Mouse (Mus musculus): Measurements from ENCODE around the gene Slc25a17. TPM values are rescaled to one million over a fixed set of nuclear protein-coding genes. Genes with fewer than 3 reads are reported as not detected.
A peak's percentile ranks its signal among the peaks of the same experiment; 100 is the strongest.

Gene Slc25a17
- total and polyA plus RNA-seq, 2 experiments from 2014 or later: 77.4 to 121 TPM

DNA sequence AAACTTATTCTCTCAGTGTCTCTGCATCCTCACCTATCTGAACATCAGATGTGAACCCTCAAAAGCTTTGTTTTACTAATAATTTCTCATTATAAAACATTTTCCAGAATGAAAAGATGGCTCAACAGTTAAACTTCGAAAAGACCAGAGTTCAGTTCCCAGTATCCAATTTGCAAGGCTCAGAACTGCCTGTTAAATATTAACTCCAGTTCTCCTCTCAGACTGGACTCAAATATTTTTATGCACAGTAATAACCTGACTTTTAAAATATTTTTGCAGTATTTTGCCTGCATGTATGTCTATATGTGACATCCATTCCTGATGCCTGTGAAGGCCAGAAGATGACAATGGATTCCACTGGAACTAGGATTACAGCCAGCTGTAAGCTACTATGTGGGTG, 8.0 kb upstream of the Slc25a17 start:
- H3K4me3 ChIP-seq (ENCODE audit: low read depth, low read length): no peak overlapping the region
- 94% methylated on average over 1 of the region's 1 CpGs for WGBS
- H3K36me3 ChIP-seq (ENCODE audit: insufficient read depth, low read length): peaks cover 27% of the 10 kb centered on the region
- ATAC-seq (ENCODE audit: low FRiP score) (no peak), DNase-seq (ENCODE audit: low spot score) (no peak)
- TF ChIP-seq CTCF (IDR thresholded peaks at IDR 0.05): no peak
- no peak overlapping the region for H3K27ac ChIP-seq (ENCODE audit: low read depth, low read length)
- no peak overlapping the region for H3K4me2 ChIP-seq (ENCODE audit: low read depth, low read length, poor library complexity, severe bottlenecking)
- no peaks in the 10 kb centered on the region for H3K9me3 ChIP-seq (ENCODE audit: low read length)
- no peak overlapping the region for H3K9ac ChIP-seq (replicated peaks; ENCODE audit: low read length, poor library complexity, severe bottlenecking)
- H3K4me1 ChIP-seq (ENCODE audit: insufficient read depth, low read length): no peaks in the 10 kb centered on the region
- H3K27me3 ChIP-seq (ENCODE audit: insufficient read depth, low read length): no peaks in the 10 kb centered on the region

DNA sequence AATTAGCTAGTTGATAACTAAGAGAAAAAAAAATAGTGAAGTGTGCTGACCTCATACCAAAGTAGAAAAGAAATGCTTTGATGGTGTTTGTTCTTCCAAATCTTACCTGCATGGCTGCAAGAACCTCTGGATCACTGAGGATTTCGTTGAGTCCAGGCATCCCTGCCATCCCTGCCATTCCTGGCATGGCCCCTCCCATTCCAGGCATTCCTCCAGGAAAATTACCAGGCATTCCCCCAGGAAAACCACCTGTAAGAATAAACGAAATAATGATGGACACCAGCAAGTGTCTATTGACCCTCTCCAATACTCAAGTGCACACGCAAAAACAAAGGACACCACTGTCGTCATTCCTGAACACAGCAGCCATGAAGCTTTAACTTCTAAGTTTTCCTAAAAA, 5.6 kb upstream of the Slc25a17 start:
- Histone ChIP-seq H3K4me2 (ENCODE audit: low read depth, low read length, poor library complexity, severe bottlenecking) (no peak overlapping the region), H3K9ac (replicated peaks; ENCODE audit: low read length, poor library complexity, severe bottlenecking) (no peak overlapping the region), H3K27ac (ENCODE audit: low read depth, low read length) (no peak overlapping the region), H3K36me3 (ENCODE audit: insufficient read depth, low read length) (peaks cover 25% of the 10 kb centered on the region), H3K4me1 (ENCODE audit: insufficient read depth, low read length) (no peaks in the 10 kb centered on the region), H3K9me3 (ENCODE audit: low read length) (no peaks in the 10 kb centered on the region), H3K27me3 (ENCODE audit: insufficient read depth, low read length) (no peaks in the 10 kb centered on the region), H3K4me3 (ENCODE audit: low read depth, low read length) (no peak overlapping the region)
- TF ChIP-seq CTCF (IDR thresholded peaks at IDR 0.05): no peak
- ATAC-seq (ENCODE audit: low FRiP score) (no peak), DNase-seq (ENCODE audit: low spot score) (no peak)
- 92% methylated on average over 4 of the region's 4 CpGs for WGBS

DNA sequence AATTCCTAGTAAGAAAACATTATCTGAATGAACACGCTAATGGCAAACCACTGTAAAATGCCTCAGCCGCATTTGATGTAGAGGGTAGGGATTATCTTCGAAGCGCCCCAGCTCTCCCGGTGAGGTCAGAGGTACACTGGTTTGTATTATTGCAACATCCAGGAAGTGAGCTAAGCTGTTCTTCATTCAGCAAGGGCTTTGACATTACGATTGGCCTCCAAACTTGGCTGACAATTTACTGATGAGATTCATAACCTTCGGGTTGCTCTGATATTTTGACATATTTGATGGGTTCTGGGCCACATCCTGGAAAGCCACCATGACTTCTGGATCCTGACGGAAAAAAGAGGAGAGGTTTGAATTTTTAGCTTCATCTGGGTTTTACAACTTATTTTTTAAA, 4.6 kb upstream of the Slc25a17 start:
- H3K9me3 ChIP-seq (ENCODE audit: low read length): no peaks in the 10 kb centered on the region
- peaks cover 21% of the 10 kb centered on the region; the same call in 1 of the 2 replicates for H3K36me3 ChIP-seq (ENCODE audit: insufficient read depth, low read length)
- no peak overlapping the region for H3K9ac ChIP-seq (replicated peaks; ENCODE audit: low read length, poor library complexity, severe bottlenecking)
- H3K27ac ChIP-seq (ENCODE audit: low read depth, low read length): no peak overlapping the region
- H3K27me3 ChIP-seq (ENCODE audit: insufficient read depth, low read length): no peaks in the 10 kb centered on the region
- no peak overlapping the region for H3K4me2 ChIP-seq (ENCODE audit: low read depth, low read length, poor library complexity, severe bottlenecking)
- no peak for TF ChIP-seq CTCF (IDR thresholded peaks at IDR 0.05)
- H3K4me3 ChIP-seq (ENCODE audit: low read depth, low read length): no peak overlapping the region
- DNase-seq (ENCODE audit: low spot score) (no peak), ATAC-seq (ENCODE audit: low FRiP score) (no peak)
- 95% methylated on average over 8 of the region's 8 CpGs for WGBS
- no peaks in the 10 kb centered on the region for H3K4me1 ChIP-seq (ENCODE audit: insufficient read depth, low read length)

DNA sequence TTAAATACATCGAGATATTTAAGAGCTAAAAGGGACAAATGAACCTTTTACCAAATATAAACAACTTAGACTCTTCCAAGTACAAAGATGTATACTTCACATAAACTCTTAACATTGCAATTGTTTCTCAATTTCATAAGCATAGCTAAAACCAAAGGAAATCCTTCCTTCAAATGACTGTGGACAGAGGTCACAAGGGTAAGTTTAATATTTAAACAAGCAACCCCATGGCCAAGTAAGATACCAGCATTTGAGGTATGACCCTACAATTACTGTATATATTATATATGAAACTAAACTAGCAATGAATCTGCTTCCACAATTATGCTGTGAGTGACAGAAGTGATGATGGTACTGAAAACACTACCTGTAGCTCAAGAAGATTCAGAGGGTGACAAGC, 3.7 kb upstream of the Slc25a17 start:
- Histone ChIP-seq H3K4me1 (ENCODE audit: insufficient read depth, low read length) (peaks cover 5% of the 10 kb centered on the region; the same call in 1 of the 2 replicates), H3K36me3 (ENCODE audit: insufficient read depth, low read length) (peaks cover 21% of the 10 kb centered on the region; the same call in 1 of the 2 replicates), H3K4me3 (ENCODE audit: low read depth, low read length) (no peak overlapping the region), H3K9me3 (ENCODE audit: low read length) (no peaks in the 10 kb centered on the region), H3K4me2 (ENCODE audit: low read depth, low read length, poor library complexity, severe bottlenecking) (no peak overlapping the region), H3K27me3 (ENCODE audit: insufficient read depth, low read length) (no peaks in the 10 kb centered on the region), H3K27ac (ENCODE audit: low read depth, low read length) (no peak overlapping the region), H3K9ac (replicated peaks; ENCODE audit: low read length, poor library complexity, severe bottlenecking) (no peak overlapping the region)
- WGBS: 98% methylated on average over 1 of the region's 1 CpGs
- no peak for ATAC-seq (ENCODE audit: low FRiP score)
- no peak for TF ChIP-seq CTCF (IDR thresholded peaks at IDR 0.05)
- no peak for DNase-seq (ENCODE audit: low spot score)

DNA sequence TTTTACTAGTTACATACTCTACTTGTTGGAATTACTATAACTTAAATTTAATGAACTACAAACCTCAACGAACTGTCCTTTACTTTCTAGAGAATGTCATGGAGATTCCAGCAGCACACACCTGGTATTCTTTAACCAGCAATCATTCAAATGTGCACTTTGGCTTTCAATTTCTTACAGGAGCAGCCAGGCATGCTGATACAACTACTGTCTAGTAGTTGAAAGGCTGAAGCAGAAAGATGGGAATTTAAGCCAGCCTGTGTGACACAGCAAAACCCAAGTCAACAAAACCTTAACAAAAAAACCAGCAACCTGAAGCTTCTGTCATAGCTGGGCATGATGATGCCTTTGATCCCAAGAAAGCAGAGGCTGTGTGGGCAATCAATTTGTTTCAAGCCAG, 1.9 kb upstream of the Slc25a17 start:
- no peaks in the 10 kb centered on the region for H3K9me3 ChIP-seq (ENCODE audit: low read length)
- DNase-seq (ENCODE audit: low spot score) (no peak), ATAC-seq (ENCODE audit: low FRiP score) (no peak)
- H3K4me2 ChIP-seq (ENCODE audit: low read depth, low read length, poor library complexity, severe bottlenecking): no peak overlapping the region
- H3K4me1 ChIP-seq (ENCODE audit: insufficient read depth, low read length): peaks cover 5% of the 10 kb centered on the region; the same call in 1 of the 2 replicates
- TF ChIP-seq CTCF (IDR thresholded peaks at IDR 0.05): no peak
- peaks cover 17% of the 10 kb centered on the region; the same call in 1 of the 2 replicates for H3K36me3 ChIP-seq (ENCODE audit: insufficient read depth, low read length)
- H3K4me3 ChIP-seq (ENCODE audit: low read depth, low read length): no peak overlapping the region
- WGBS: 95% methylated on average over 1 of the region's 1 CpGs
- no peaks in the 10 kb centered on the region for H3K27me3 ChIP-seq (ENCODE audit: insufficient read depth, low read length)
- H3K9ac ChIP-seq (replicated peaks; ENCODE audit: low read length, poor library complexity, severe bottlenecking): no peak overlapping the region
- no peak overlapping the region for H3K27ac ChIP-seq (ENCODE audit: low read depth, low read length)

DNA sequence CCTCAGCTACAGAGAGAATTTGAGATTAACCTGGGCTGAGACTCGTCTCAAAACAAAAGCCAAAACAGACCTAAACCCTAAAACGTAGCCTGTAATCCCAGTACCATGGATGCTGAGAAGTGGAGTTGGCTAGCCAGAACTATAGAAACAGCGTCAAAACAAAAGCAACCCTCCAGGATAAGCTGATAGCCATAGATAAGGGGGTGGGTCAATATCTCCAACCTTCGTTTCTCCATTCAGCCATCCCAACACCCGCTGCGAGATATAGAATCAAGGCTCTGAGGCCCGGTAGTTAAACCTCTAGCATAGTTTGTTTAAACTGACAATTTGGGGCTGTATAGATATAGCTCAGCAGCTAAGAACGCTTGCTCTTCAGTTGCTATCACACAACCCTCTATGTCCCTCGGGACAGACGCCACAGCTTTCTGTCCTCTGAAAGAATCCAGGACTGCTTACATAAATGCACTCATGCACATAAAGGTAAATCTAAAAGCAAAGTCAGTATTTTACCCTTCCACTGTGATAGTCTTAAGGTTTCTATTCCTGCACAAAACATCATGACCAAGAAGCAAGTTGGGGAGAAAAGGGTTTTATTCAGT, 904 bp upstream of the Slc25a17 start:
- no peak for TF ChIP-seq CTCF (IDR thresholded peaks at IDR 0.05)
- Histone ChIP-seq H3K27me3 (ENCODE audit: insufficient read depth, low read length) (no peaks in the 10 kb centered on the region), H3K4me3 (ENCODE audit: low read depth, low read length) (no peak overlapping the region), H3K4me1 (ENCODE audit: insufficient read depth, low read length) (peaks cover 5% of the 10 kb centered on the region; the same call in 1 of the 2 replicates), H3K27ac (ENCODE audit: low read depth, low read length) (no peak overlapping the region), H3K36me3 (ENCODE audit: insufficient read depth, low read length) (peaks cover 7% of the 10 kb centered on the region; the same call in 1 of the 2 replicates), H3K4me2 (ENCODE audit: low read depth, low read length, poor library complexity, severe bottlenecking) (0 out of 2 replicates have a peak overlapping the region, but pooled peaks have one; percentile 72), H3K9me3 (ENCODE audit: low read length) (no peaks in the 10 kb centered on the region), H3K9ac (replicated peaks; ENCODE audit: low read length, poor library complexity, severe bottlenecking) (no peak overlapping the region)
- ATAC-seq (ENCODE audit: low FRiP score) (no peak), DNase-seq (ENCODE audit: low spot score) (no peak)
- 45% methylated on average over 10 of the region's 10 CpGs for WGBS

Measured in midbrain, postnatal 0 days (tissue).